Mouse (Mus musculus) heart, adult 2 months (tissue): ENCODE results near the gene Mctp1.
A peak's percentile ranks its signal among the peaks of the same experiment; 100 is the strongest.

Source experiments
- CTCF ChIP-seq: fragments of 200-600 bp; IDR thresholded peaks from 2 replicates; pipeline ENCODE4 v1.8.1; 2022; ENCODE audit warnings: antibody characterized with exemption, mild to moderate bottlenecking, moderate library complexity
- EP300 ChIP-seq: fragments of 200-500 bp; IDR thresholded peaks from 2 replicates; pipeline ENCODE4 v1.6.1; 2011; ENCODE audit warnings: low read depth, low read length, control low read depth; ENCODE audit not compliant: insufficient read depth
- POLR2A ChIP-seq: fragments of 200-500 bp; IDR thresholded peaks from 2 replicates; pipeline ENCODE4 v1.6.1; 2011; ENCODE audit warnings: mild to moderate bottlenecking, low read depth, low read length, control low read depth; ENCODE audit not compliant: insufficient read depth

GRCm38 (mm10) chr13:76415346-76415745 is 31.0 kb downstream of the Mctp1 start:
- TF ChIP-seq EP300: no peak
- peak; percentile 50 for TF ChIP-seq CTCF
- no peak for TF ChIP-seq POLR2A
